Mouse (Mus musculus) heart, adult 2 months (tissue): Measurements from ENCODE around the gene Zfp704.

ENCODE experiments used
- CTCF ChIP-seq: fragments of 200-600 bp; IDR thresholded peaks from 2 replicates; pipeline ENCODE4 v1.8.1; 2022; ENCODE audit warnings: antibody characterized with exemption, mild to moderate bottlenecking, moderate library complexity
- POLR2A ChIP-seq: fragments of 200-500 bp; IDR thresholded peaks from 2 replicates; pipeline ENCODE4 v1.6.1; 2011; ENCODE audit warnings: mild to moderate bottlenecking, low read depth, low read length, control low read depth; ENCODE audit not compliant: insufficient read depth

DNA sequence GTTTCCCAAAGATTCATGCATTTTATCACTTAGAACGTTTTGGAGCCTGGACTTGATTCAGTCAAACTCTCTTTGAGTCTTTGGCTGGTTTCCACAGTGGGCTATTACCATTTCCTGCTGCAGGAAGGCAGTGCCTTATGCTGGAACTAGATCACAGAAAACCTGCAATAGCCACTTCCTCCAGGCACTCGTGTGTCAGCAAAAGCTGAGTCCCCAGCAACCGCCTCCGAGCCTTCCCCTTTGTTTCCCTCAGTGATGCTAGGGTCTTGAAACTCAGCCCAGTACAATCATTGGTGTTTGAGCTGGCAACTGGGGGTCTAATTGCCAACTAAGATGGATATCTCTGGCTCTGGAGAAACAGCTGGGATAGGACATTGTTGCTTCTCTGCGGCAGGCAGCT lies 207.0 kb downstream of the Zfp704 start:
- TF ChIP-seq POLR2A (no peak), CTCF (no peak)
